Mouse (Mus musculus) limb, embryonic 12.5 days (tissue): ENCODE data around the gene Gm10277. TPM values are rescaled to one million over a fixed set of nuclear protein-coding genes. Genes with fewer than 3 reads are reported as not detected.

ENCODE experiments used
- ATAC-seq: fragments of 200-750 bp; cut with Nextera tagmentation; 2 replicates; pipeline ENCODE4 v1.8.0; 2017; ENCODE audit warnings: low read depth, moderate TSS enrichment; ENCODE audit not compliant: insufficient number of reproducible peaks, insufficient read depth, low FRiP score, low TSS enrichment
- H3K27ac ChIP-seq: fragments of 300-500 bp; sonication (generic); 2 replicates; pipeline ENCODE4 v1.5.1; 2016; ENCODE audit warnings: mild to moderate bottlenecking, moderate library complexity
- H3K27me3 ChIP-seq: fragments of 300-500 bp; sonication (generic); 2 replicates; pipeline ENCODE4 v1.6.1; 2016; ENCODE audit warnings: mild to moderate bottlenecking, moderate library complexity
- H3K36me3 ChIP-seq: fragments of 300-500 bp; sonication (generic); 2 replicates; pipeline ENCODE4 v1.6.1; 2016; ENCODE audit warnings: mild to moderate bottlenecking, moderate library complexity
- H3K4me1 ChIP-seq: fragments of 300-500 bp; sonication (generic); replicated peaks from 2 replicates; pipeline ENCODE4 v1.6.1; 2016
- H3K4me2 ChIP-seq: fragments of 300-500 bp; sonication (generic); 2 replicates; pipeline ENCODE4 v1.6.1; 2016; ENCODE audit warnings: mild to moderate bottlenecking, moderate library complexity
- H3K4me3 ChIP-seq: fragments of 300-500 bp; sonication (generic); replicated peaks from 2 replicates; pipeline ENCODE4 v1.5.1; 2016; ENCODE audit warnings: mild to moderate bottlenecking
- H3K9ac ChIP-seq: fragments of 300-500 bp; sonication (generic); replicated peaks from 2 replicates; pipeline ENCODE4 v1.6.1; 2016; ENCODE audit warnings: mild to moderate bottlenecking, moderate library complexity
- H3K9me3 ChIP-seq: fragments of 300-500 bp; sonication (generic); 2 replicates; pipeline ENCODE4 v1.6.1; 2016; ENCODE audit warnings: mild to moderate bottlenecking, moderate library complexity
- WGBS: fragments of 180-500 bp; shearing (Covaris S2); methylation state at CpG from one replicate; pipeline ENCODE4 v1.1.7; 2016; 5-methylcytosine and 5-hydroxymethylcytosine counted together
- polyA plus RNA-seq: library from polyadenylated mRNA; unstranded; fragments of >200 nt; fragmentation: Nextera tagmentation; extraction: Ambion mirVana; gene quantifications from 2 replicates; pipeline ENCODE4 v1.2.1, GENCODE M21; 2016

The Gm10277 gene
- polyA plus RNA-seq, 1 experiment from 2014 or later: 2.6 TPM

DNA sequence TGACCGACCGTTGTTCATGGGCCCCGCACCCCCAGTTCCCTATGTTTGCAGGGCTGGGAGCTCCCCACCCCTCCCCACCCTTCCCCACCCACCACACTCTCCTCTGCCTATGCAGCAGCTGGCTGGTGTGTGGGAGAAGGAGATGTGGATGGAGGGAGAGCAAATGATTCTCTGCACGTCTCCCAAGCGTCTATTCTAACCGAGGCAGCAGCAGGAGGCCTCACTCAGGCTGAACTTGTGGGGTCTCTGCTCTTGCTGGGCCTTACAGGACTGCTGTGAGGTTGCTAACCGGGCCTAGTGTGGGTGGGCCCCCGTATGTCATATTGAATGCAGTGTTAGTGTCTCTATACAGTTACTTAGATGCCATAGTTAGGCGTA lies 12.9 kb upstream of the Gm10277 start:
- Histone ChIP-seq H3K4me2 (peak overlapping the region; percentile 32), H3K9ac (no peak overlapping the region), H3K4me1 (peaks cover 15% of the 10 kb centered on the region), H3K36me3 (no peaks in the 10 kb centered on the region), H3K27ac (peak overlapping the region; percentile 62), H3K4me3 (no peak overlapping the region), H3K27me3 (no peaks in the 10 kb centered on the region), H3K9me3 (no peaks in the 10 kb centered on the region)
- WGBS: 71% methylated on average over 9 of the region's 9 CpGs
- no peak for ATAC-seq

- WGBS: 80% methylated on average over 5 of the region's 5 CpGs
- no peak for ATAC-seq
Observed at GRCm38 (mm10) chr11:77795216-77795615, 7.7 kb upstream of the Gm10277 start.

DNA sequence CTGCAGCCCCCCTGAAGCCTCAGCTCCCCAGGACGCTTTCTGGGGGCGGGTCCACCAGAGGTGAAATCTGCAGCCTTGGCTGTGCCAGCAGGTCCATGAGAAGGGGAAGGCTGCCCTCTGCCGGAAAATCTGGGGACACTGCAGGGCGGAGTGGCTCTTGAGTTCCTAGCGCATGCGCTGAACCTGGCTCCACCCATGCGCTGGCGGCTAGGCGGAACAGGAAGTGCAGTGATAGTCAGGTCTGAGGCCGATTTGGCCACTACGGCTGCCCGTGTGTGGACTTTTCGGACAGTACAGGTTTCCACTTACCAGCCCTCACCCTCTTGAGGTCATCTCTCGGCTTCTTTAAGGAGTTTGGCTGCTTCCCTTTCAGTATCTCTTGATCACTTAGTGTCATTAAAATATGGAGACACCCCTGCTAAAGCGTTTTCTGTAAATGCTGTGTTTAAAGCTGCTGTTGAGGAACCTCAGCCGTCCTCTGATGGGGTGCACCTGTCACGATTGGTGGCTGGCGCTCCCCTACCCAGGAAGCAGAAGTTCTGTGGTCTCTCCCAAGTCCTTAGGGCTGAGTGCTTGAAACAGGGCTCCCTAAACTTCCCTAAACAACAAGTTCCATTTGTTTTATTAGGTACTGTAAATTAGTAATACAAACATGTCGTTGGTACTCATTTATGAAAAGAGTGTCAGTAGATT lies 5.8 kb upstream of the Gm10277 start:
- no peaks in the 10 kb centered on the region for H3K27me3 ChIP-seq
- H3K4me2 ChIP-seq: peak overlapping the region; percentile 77
- ATAC-seq: peak; percentile 68
- 5% methylated on average over 19 of the region's 19 CpGs for WGBS
- 0 out of 2 replicates have a peak overlapping the region, but pooled peaks have one; percentile 92 for H3K27ac ChIP-seq
- H3K36me3 ChIP-seq: no peaks in the 10 kb centered on the region
- peak overlapping the region; percentile 48 for H3K9ac ChIP-seq
- peak overlapping the region; percentile 45 for H3K4me3 ChIP-seq
- H3K9me3 ChIP-seq: no peaks in the 10 kb centered on the region
- peaks cover 34% of the 10 kb centered on the region for H3K4me1 ChIP-seq

More at GRCm38 (mm10) chr11:77795216-77795615, 7.7 kb upstream of the Gm10277 start:
- Histone ChIP-seq H3K9me3 (no peaks in the 10 kb centered on the region), H3K4me2 (no peak overlapping the region), H3K27ac (no peak overlapping the region), H3K36me3 (no peaks in the 10 kb centered on the region), H3K9ac (no peak overlapping the region), H3K4me1 (peaks cover 31% of the 10 kb centered on the region), H3K4me3 (no peak overlapping the region), H3K27me3 (no peaks in the 10 kb centered on the region)

DNA sequence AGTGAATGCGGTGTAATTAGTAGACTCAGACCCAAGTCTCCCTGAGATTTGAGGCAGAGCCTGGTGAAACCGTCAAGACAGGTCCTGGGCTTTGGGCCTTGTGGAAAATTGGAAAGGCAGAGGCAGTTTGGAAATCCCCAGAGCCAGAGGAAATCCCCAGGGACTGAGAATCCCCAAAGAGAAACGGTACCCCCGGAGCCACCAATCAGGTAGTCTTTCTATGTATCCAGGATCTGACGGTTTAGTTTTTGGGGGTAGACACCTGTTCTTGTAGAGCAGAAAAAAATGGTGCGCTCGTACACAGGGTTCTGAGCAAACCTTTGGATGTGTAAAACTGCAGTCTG lies 5.0 kb upstream of the Gm10277 start:
- H3K4me2 ChIP-seq: peak overlapping the region; percentile 77; the same call in 1 of the 2 replicates
- H3K27ac ChIP-seq: peak overlapping the region; percentile 92
- 78% methylated on average over 7 of the region's 7 CpGs for WGBS

GRCm38 (mm10) chr11:77791752-77792565 lies 4.4 kb upstream of the Gm10277 start:
- Histone ChIP-seq H3K4me1 (peaks cover 34% of the 10 kb centered on the region), H3K9ac (no peak overlapping the region; the same call in 1 of the 2 replicates), H3K9me3 (no peaks in the 10 kb centered on the region), H3K36me3 (no peaks in the 10 kb centered on the region), H3K4me2 (peak overlapping the region; percentile 9; the same call in 1 of the 2 replicates), H3K4me3 (no peak overlapping the region), H3K27me3 (no peaks in the 10 kb centered on the region), H3K27ac (peak overlapping the region; percentile 92)
- ATAC-seq: no peak
- WGBS: 57% methylated on average over 12 of the region's 12 CpGs

More for the DNA sequence above, 5.0 kb upstream of the Gm10277 start:
- Histone ChIP-seq H3K4me3 (no peak overlapping the region), H3K9me3 (no peaks in the 10 kb centered on the region), H3K9ac (no peak overlapping the region), H3K27me3 (no peaks in the 10 kb centered on the region), H3K36me3 (no peaks in the 10 kb centered on the region), H3K4me1 (peaks cover 34% of the 10 kb centered on the region)
- no peak for ATAC-seq

DNA sequence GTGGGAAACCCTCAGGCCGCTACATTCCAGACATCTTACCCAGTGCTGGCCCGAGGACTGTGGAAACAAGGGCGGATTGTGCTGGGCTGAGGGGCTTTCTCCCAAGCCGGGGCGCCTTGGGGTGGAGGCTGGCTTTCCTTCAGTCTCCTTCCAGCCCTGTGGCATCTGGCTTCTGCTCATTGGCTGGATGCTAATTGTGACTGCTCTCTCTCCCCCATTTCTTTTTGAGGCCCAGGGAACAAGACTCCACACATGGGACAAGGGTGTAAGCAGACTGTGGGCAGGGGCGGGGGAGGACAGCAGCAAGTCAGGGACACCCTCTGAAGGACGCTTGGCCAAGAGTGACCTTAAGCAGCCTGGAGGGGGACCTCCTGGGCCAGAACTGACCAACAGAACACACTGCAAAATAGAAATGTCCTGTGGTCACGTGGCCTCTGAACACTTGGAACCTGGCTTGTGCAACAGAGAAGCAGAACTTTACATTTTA lies 3.7 kb upstream of the Gm10277 start:
- Histone ChIP-seq H3K27ac (peak overlapping the region; percentile 92), H3K4me1 (peaks cover 36% of the 10 kb centered on the region), H3K4me3 (no peak overlapping the region), H3K4me2 (peak overlapping the region; percentile 11; the same call in 1 of the 2 replicates), H3K9ac (no peak overlapping the region; the same call in 1 of the 2 replicates), H3K27me3 (no peaks in the 10 kb centered on the region), H3K36me3 (no peaks in the 10 kb centered on the region), H3K9me3 (no peaks in the 10 kb centered on the region)
- WGBS: 24% methylated on average over 8 of the region's 8 CpGs
- ATAC-seq: peak; percentile 86

DNA sequence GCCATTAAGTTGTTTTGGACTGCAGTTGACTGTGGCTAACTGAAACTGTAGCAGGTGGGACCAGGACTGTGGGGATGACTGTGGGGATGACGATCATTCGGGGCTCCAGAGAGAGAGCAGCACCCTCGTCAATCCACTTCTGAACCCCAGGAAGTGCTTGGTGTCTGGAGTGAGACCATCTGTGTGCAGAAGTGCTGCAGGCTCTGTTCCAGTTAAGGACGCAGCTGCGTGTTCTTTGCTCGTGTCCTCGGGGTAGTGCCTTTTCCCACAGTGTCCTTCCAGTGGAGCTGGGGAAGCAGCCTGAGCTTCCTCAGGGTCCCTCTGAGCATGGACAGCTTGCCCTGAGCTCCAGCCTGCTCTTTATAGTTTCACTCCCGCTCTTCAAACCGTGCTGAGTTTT lies 2.7 kb upstream of the Gm10277 start:
- Histone ChIP-seq H3K36me3 (no peaks in the 10 kb centered on the region), H3K4me1 (peaks cover 46% of the 10 kb centered on the region), H3K4me2 (0 out of 2 replicates have a peak overlapping the region, but pooled peaks have one; percentile 11), H3K4me3 (no peak overlapping the region), H3K9ac (no peak overlapping the region; the same call in 1 of the 2 replicates), H3K27ac (peak overlapping the region; percentile 92), H3K27me3 (no peaks in the 10 kb centered on the region), H3K9me3 (no peaks in the 10 kb centered on the region)
- no peak for ATAC-seq
- WGBS: 62% methylated on average over 9 of the region's 9 CpGs

DNA sequence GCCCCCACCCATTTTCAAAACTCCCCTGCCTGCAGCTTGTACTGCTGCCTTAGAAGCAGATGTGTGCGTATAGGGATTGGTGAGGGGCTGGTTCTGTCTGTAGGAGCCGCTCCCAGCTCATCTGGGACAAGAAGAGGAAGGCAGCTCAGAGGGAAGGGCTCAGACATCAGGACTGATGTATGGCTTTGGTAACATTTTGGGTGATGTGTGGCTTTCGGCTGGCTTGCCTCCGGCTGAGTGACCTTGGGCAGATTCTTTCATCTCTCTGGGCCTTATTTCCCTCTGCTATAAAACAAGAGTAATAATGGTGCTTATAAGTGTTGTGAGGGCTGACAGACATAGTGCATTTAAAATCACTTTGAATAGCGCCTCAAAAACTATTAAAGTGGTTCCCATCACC lies 2.0 kb upstream of the Gm10277 start:
- Histone ChIP-seq H3K27ac (no peak overlapping the region), H3K36me3 (no peaks in the 10 kb centered on the region), H3K4me1 (peaks cover 53% of the 10 kb centered on the region), H3K4me3 (no peak overlapping the region), H3K9me3 (no peaks in the 10 kb centered on the region), H3K4me2 (no peak overlapping the region), H3K9ac (no peak overlapping the region), H3K27me3 (no peaks in the 10 kb centered on the region)
- no peak for ATAC-seq
- WGBS: 79% methylated on average over 5 of the region's 5 CpGs

- Histone ChIP-seq H3K36me3 (no peaks in the 10 kb centered on the region), H3K4me3 (no peak overlapping the region), H3K4me1 (peaks cover 46% of the 10 kb centered on the region), H3K4me2 (no peak overlapping the region), H3K9ac (no peak overlapping the region), H3K27me3 (no peaks in the 10 kb centered on the region), H3K9me3 (no peaks in the 10 kb centered on the region), H3K27ac (peak overlapping the region; percentile 78)
- WGBS: 69% methylated on average over 7 of the region's 7 CpGs
- no peak for ATAC-seq
Observed at GRCm38 (mm10) chr11:77785768-77786561, 1.6 kb downstream of the Gm10277 start.

- no peak overlapping the region for H3K4me3 ChIP-seq
- H3K4me2 ChIP-seq: no peak overlapping the region
- no peaks in the 10 kb centered on the region for H3K9me3 ChIP-seq
- peak overlapping the region; percentile 78 for H3K27ac ChIP-seq
- no peaks in the 10 kb centered on the region for H3K36me3 ChIP-seq
- 18% methylated on average over 5 of the region's 5 CpGs for WGBS
- no peak overlapping the region for H3K9ac ChIP-seq
- peaks cover 40% of the 10 kb centered on the region for H3K4me1 ChIP-seq
- ATAC-seq: no peak
- H3K27me3 ChIP-seq: no peaks in the 10 kb centered on the region
Observed at GRCm38 (mm10) chr11:77785396-77785767, 2.2 kb downstream of the Gm10277 start.

DNA sequence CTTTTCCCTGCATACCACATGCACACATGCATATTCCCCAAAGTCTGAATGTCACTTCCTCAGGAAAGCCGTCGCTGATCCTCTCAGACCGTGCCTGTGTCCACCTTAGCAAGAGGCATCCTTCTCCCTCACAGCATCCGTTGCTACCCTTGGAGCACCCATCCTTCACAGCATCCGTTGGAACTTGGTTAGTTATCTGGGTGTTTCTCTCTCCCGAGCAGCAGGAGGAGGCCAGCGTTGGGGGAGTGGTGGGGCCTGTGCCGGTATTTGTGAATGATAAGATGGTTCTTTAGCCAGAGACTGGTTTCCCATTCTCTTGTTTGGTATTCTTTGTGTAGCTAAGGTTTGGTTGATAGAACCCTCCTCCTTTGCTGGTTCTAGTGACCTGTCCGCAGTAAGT lies 2.7 kb downstream of the Gm10277 start:
- no peaks in the 10 kb centered on the region for H3K9me3 ChIP-seq
- H3K9ac ChIP-seq: no peak overlapping the region
- H3K4me3 ChIP-seq: no peak overlapping the region
- peaks cover 1% of the 10 kb centered on the region; the same call in 1 of the 2 replicates for H3K36me3 ChIP-seq
- no peak for ATAC-seq
- 88% methylated on average over 9 of the region's 9 CpGs for WGBS
- no peak overlapping the region for H3K4me2 ChIP-seq
- H3K27me3 ChIP-seq: no peaks in the 10 kb centered on the region
- 0 out of 2 replicates have a peak overlapping the region, but pooled peaks have one; percentile 46 for H3K27ac ChIP-seq
- H3K4me1 ChIP-seq: peaks cover 36% of the 10 kb centered on the region
